Mouse (Mus musculus) left cerebral cortex, adult 9 months (tissue): ENCODE data around the gene Npepps.
"Not testable (repeated sequence)": the region's sequence is repeated elsewhere in the genome, so short reads cannot be mapped to it uniquely, and the experiment has no call there.

Source experiments
- DNase-seq, 2 experiments: peaks; one replicate each; pipeline ENCODE4 v3.0.0; 2022; ENCODE audit warnings: low spot score in 2 of 2

The Npepps gene

GRCm38 (mm10) chr11:97280216-97280861, at the start of gene Npepps:
Gene Npepps (minus strand): TSS chr11:97280638.
- peak in 1 of 2 experiments; percentile 60 for DNase-seq

GRCm38 (mm10) chr11:97328148-97328547, 47.7 kb upstream of the Npepps start:
- DNase-seq, result peak in 1 of 2 experiments; percentile 61

- no peak for DNase-seq
Measured at GRCm38 (mm10) chr11:97325224-97325623, 44.8 kb upstream of the Npepps start.

- DNase-seq, result not testable (repeated sequence)
Measured at GRCm38 (mm10) chr11:97321894-97322600, 41.6 kb upstream of the Npepps start.

GRCm38 (mm10) chr11:97321197-97321596, 40.8 kb upstream of the Npepps start:
- no peak for DNase-seq

- peak; percentile 96 to 99 for DNase-seq
Measured at GRCm38 (mm10) chr11:97315504-97316503, 35.4 kb upstream of the Npepps start, which contains the start of gene Mrpl45. Gene Mrpl45 (plus strand): TSS chr11:97315716.

GRCm38 (mm10) chr11:97314751-97315503, 34.5 kb upstream of the Npepps start:
- DNase-seq, result no peak

- DNase-seq, result no peak
Measured at GRCm38 (mm10) chr11:97314110-97314509, 33.7 kb upstream of the Npepps start.

GRCm38 (mm10) chr11:97312871-97313270, 32.4 kb upstream of the Npepps start:
- DNase-seq, result not testable (repeated sequence)

- DNase-seq, result no peak
Measured at GRCm38 (mm10) chr11:97310895-97311631, 30.6 kb upstream of the Npepps start.

GRCm38 (mm10) chr11:97309911-97310571, 29.6 kb upstream of the Npepps start:
- peak in 1 of 2 experiments; percentile 83 for DNase-seq

- peak in 1 of 2 experiments; percentile 47 for DNase-seq
Measured at GRCm38 (mm10) chr11:97309451-97309836, 29.0 kb upstream of the Npepps start.

- no peak for DNase-seq
Measured at GRCm38 (mm10) chr11:97308806-97309450, 28.5 kb upstream of the Npepps start.

- DNase-seq, result no peak
Measured at GRCm38 (mm10) chr11:97307294-97308069, 27.0 kb upstream of the Npepps start.

- DNase-seq, result no peak
Measured at GRCm38 (mm10) chr11:97304631-97305030, 24.2 kb upstream of the Npepps start.

- no peak for DNase-seq
Measured at GRCm38 (mm10) chr11:97302231-97302781, 21.9 kb upstream of the Npepps start.

GRCm38 (mm10) chr11:97301406-97301805, 21.0 kb upstream of the Npepps start:
- no peak for DNase-seq

GRCm38 (mm10) chr11:97299939-97300338, 19.5 kb upstream of the Npepps start:
- DNase-seq, result no peak
